Mouse (Mus musculus) thymus, adult 2 months (tissue): ENCODE results near the gene Tmod3.

Experiments used
- CTCF ChIP-seq: fragments of 200-500 bp; IDR thresholded peaks from 2 replicates; pipeline ENCODE4 v1.5.1; 2012; ENCODE audit warnings: mild to moderate bottlenecking, control low read depth, low read length, moderate library complexity, borderline replicate concordance; ENCODE audit not compliant: control insufficient read depth, poor library complexity, insufficient read depth; ENCODE audit errors: extremely low read depth
- POLR2A ChIP-seq: fragments of 200-500 bp; IDR thresholded peaks from 2 replicates; pipeline ENCODE4 v1.6.1; 2012; ENCODE audit warnings: mild to moderate bottlenecking, low read length, control low read depth, moderate library complexity; ENCODE audit not compliant: control insufficient read depth, poor library complexity, insufficient read depth; ENCODE audit errors: extremely low read depth

DNA sequence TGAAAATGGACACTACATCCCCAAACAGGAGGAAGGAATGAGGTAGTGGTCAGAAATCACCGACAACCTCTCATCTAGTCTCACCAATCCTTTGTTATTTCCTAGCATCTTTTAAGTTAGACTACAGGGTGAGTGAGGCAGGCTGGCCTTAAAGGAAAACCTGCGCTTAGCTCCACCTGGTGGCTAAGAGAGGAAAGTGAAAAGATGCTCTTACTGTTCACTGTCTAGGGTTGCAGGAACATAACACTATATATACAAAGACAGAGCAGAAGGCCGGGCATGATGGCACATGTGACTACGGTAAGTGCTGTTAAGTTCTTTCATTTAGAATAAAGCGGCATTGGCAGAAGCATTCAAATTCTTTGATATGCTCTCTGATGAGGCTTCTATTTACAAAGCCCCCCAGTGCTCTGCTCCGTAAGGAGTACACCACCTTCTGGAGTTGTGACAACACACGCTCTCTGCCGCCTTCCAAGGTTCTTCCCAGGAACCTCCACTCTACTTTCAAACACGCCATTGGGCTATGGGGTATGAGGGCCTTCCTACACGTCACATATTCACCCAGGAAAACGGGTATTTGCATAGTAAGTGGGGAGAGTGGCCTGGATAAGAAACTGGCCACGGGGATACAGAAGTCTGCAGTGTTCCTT lies 43.9 kb downstream of the Tmod3 start:
- TF ChIP-seq CTCF (no peak), POLR2A (no peak)
